Mouse (Mus musculus) T-cell, adult 2 months (primary cell): ENCODE measurements around the gene Lsmem1.

Source experiments
- DNase-seq: peaks from one replicate; pipeline ENCODE4 v3.0.0; 2022; ENCODE audit warnings: low spot score

Lsmem1 gene

DNA sequence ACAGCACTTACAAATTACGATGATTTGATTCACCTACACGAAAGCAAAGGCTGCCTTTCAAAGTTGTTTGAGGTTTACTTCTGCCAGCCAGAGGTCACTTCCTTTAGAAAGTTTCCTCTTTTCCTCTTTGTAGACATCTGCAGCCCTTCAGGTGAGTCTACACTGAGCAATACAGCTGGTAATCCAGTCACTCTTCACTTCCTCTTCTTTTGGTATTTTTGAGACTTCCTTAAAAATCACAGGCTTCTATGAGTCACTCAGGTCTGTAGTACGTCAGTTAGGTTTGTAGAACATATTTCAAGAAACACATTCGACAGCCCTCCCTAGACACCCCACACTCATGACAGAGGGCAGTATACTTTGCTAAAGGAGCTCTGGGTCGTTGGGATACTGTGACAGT is 58.6 kb downstream of the Lsmem1 start:
- no peak for DNase-seq

- no peak for DNase-seq
These were observed 59.6 kb downstream of the Lsmem1 start for GRCm38 (mm10) chr12:40139484-40140245.

GRCm38 (mm10) chr12:40134529-40134928 is 64.8 kb downstream of the Lsmem1 start:
- DNase-seq: no peak

- DNase-seq: no peak
These were observed 65.6 kb downstream of the Lsmem1 start, which contains the start of gene Scin for GRCm38 (mm10) chr12:40133573-40134271. Gene Scin, minus strand, starts transcription at chr12:40134228.

DNA sequence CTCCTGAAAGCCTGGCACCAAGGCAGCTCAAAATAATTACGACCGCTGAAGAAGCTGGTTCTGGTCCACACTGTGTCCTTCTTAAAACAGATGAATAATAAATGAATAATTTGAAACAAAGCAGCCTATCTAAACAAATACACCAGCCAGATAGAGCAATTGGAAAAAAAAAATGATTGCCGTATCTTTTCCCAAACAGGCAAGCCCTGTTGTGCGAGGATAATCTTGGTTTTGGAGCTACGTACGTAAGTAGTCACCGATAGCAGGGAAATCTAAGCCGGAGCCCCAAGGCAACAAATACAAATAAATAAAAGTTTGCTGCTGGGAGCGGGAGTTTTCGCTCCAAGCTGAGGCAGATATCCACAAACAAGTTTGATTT is 66.1 kb downstream of the Lsmem1 start:
- DNase-seq: no peak
